Mouse (Mus musculus) bone marrow macrophage, adult 2 months (primary cell): Measurements from ENCODE around the gene Gabarap. TPM values are rescaled to one million over a fixed set of nuclear protein-coding genes. Genes with fewer than 3 reads are reported as not detected.
"Not testable (repeated sequence)": the region's sequence is repeated elsewhere in the genome, so short reads cannot be mapped to it uniquely, and the experiment has no call there.

Experiments
- H3K27ac ChIP-seq: 2 replicates; pipeline ENCODE4 v1.5.1; 2012; ENCODE audit warnings: low read depth, low read length; ENCODE audit not compliant: insufficient read depth
- H3K4me1 ChIP-seq: 2 replicates; pipeline ENCODE4 v1.6.1; 2012; ENCODE audit warnings: low read length; ENCODE audit not compliant: control insufficient read depth, insufficient read depth
- H3K4me3 ChIP-seq: 2 replicates; pipeline ENCODE4 v1.5.1; 2012; ENCODE audit warnings: mild to moderate bottlenecking, low read length, moderate library complexity; ENCODE audit not compliant: insufficient read depth
- CTCF ChIP-seq: IDR thresholded peaks from 2 replicates; pipeline ENCODE4 v1.5.1; 2012; ENCODE audit warnings: low read depth, mild to moderate bottlenecking, low read length, moderate library complexity
- POLR2A ChIP-seq: IDR thresholded peaks from 2 replicates; pipeline ENCODE4 v1.6.1; 2012; ENCODE audit warnings: mild to moderate bottlenecking, low read depth, low read length, borderline replicate concordance
- polyA plus RNA-seq: library from polyadenylated mRNA; stranded (reverse); fragments of >200 nt; gene quantifications from 2 replicates; pipeline ENCODE4 v1.2.4, GENCODE M21; 2012; ENCODE audit not compliant: missing spikeins, insufficient read depth, insufficient read length

Gene Gabarap
- polyA plus RNA-seq, 1 experiment: 1,001 TPM

DNA sequence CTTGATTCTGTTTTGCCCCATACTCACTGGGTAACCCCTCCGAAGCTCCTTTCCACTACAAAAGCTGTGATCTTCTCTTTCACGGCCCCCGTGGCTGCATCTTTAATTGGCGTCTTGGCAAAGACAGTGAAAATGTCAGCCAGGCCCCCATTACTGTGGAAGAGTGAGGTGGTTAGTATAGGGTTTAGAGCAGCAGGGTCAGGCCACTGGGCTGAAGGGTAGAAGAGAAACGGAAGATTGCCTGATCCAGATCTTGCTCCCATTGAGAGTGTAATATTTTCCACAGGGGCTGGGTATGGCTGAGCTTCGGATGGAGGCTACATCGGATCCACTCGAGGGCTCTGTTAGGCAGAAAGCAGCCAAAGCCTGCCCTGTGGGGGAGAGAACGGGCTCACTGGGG is 22.0 kb downstream of the Gabarap start:
- TF ChIP-seq CTCF (no peak), POLR2A (no peak)
- H3K4me3 ChIP-seq: no peak overlapping the region
- H3K4me1 ChIP-seq: peaks cover 7% of the 10 kb centered on the region
- no peak overlapping the region for H3K27ac ChIP-seq

DNA sequence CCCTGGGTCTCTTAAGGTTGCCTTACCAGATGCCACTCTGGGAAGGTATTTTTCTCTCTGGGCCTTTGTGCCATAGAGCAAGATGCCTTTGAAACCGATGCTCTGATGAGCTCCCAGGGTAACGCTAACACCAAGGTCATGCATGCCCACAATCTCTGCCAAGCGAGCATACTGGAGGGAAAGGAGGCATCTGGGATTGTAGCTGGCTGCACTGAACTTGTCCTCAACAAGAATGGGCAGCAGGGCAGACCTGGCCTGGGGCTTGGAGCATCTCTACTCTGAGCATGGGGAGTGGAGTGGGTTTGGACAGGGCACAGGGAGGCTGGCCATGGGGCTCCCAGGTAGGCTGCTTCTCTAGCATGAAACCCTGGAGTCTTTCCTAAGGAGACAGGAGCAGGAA is 22.5 kb downstream of the Gabarap start:
- Histone ChIP-seq H3K27ac (no peak overlapping the region), H3K4me3 (no peak overlapping the region), H3K4me1 (peaks cover 9% of the 10 kb centered on the region)
- no peak for TF ChIP-seq CTCF

DNA sequence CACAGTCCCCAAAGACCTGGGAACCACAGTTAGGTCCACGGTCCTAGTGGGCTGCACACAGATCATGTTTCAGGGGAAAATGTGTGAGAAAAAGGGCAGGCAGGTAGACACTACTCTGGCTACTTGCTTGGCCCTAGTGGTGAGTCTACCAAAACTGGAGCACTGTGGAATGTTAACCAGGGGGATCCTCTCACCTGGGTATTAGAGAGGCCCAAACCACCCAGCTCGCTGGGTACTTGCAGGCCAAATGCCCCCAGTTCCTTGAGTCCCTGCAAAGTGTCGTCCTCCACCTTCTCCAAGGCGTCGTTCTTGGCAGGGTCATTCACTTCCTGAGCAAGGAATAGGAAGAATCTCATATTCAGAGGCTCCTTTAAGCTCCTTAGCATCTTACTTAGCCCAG is 23.1 kb downstream of the Gabarap start:
- no peak for TF ChIP-seq POLR2A
- TF ChIP-seq CTCF: no peak
- Histone ChIP-seq H3K4me1 (peaks cover 14% of the 10 kb centered on the region), H3K27ac (no peak overlapping the region), H3K4me3 (no peak overlapping the region)

DNA sequence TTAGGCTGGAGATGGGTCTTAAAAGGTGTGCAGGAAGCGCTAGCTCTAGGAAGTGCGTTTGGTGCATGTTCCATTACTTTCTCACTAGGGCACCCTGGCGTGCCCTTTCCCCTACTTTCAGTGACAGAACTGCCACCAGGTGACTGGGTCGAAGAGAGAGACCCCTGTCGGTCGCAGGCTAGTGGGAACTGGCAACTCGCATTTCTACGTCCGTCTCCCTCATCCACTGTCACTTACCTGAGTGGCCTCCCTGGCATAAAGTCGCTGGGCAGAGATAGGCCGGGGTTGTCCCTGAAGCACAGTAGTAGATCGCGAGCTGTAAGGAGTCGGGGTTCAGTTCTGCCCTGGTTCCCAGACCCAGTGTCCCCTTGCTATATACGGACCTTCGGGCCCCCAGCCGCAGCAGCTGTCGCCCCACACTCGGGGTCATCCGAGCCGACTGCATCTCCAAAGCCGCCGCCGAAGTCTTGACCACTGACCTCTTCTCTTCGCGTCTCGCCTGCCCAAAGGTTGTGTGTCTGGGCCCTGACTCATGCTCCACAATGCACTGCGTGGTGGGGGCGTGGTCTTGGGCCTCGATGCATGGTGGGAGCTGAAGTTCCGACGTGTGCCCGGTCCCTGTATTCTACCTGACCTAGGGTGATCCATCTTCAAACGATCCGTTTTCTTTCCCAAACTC is 24.1 kb downstream of the Gabarap start, which contains the start of gene Acadvl:
TSS of gene Acadvl (minus strand) at position 532 of the 679 bp plus-strand sequence.
- TF ChIP-seq CTCF: 0 out of 2 replicates have a peak, but pooled peaks have one; percentile 26
- TF ChIP-seq POLR2A: no peak; the same call in 1 of the 2 replicates
- Histone ChIP-seq H3K4me3 (peak within 1 kb of the TSS; percentile 72), H3K27ac (peak within 1 kb of the TSS; percentile 27), H3K4me1 (peaks cover 19% of the 10 kb centered on the region)

DNA sequence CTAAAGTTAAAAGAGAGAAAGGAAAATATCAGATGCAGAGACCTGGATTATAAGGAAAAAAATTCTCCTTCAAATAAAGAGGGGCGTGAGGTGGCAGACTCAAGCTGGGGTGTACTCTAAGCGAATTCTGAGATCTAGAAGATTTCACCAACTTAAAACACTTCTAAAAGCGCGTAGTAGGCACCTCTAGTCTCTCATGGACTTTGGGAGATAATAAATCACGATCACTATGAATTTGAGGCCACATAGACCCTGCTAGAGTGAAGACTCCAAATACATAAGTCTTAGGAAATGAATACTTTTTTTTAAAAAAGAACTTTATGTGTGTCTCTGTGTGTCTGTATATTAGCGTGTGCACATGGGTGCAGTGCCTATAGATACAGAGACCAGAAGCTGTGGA is 24.7 kb downstream of the Gabarap start:
- no peak overlapping the region for H3K27ac ChIP-seq
- no peak for TF ChIP-seq CTCF
- no peak for TF ChIP-seq POLR2A
- peaks cover 24% of the 10 kb centered on the region for H3K4me1 ChIP-seq
- no peak overlapping the region for H3K4me3 ChIP-seq

DNA sequence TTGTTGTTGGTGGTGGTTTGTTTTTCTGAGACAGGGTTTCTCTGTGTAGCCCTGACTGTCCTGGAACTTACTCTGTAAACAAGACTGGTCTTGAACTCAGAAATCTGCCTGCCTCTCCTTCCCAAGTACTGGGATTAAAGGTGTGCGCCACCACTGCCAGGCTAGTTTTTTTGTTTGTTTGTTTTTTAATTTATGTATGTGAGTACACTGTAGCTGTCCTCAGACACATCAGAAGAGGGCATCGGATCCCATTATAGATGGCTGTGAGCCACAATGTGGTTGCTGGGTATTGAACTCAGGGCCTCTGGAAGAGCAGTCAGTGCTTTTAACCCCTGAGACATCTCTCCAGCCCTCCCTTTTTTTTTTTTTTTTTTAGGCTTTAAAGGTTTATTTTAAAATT is 25.2 kb downstream of the Gabarap start:
- H3K4me1 ChIP-seq: peaks cover 24% of the 10 kb centered on the region
- H3K27ac ChIP-seq, H3K4me3 ChIP-seq: not testable (repeated sequence)

DNA sequence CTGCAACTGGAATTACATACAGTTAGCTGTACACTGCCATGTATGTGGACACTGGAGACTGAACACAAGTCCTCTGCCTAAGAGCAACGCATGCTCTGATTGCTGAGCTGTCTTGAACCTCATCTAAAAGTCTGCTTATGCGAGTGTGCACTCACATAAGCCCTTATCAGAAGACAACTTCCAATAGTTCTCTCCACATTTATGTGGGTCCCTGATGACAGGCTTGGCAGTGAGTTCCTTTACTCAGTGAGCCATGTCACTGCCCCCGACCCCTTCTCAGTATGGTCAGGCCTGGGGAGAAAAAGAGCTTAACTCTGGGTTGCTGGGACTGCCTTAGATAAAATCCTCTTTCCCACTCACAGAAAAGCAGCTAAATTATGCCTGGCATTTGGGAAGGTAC is 25.7 kb downstream of the Gabarap start, which contains the start of gene Dlg4:
TSS of gene Dlg4 (plus strand) at position 274 of the 400 bp plus-strand sequence.
- Histone ChIP-seq H3K27ac (no peak within 1 kb of the TSS), H3K4me1 (peaks cover 24% of the 10 kb centered on the region), H3K4me3 (no peak within 1 kb of the TSS)
- TF ChIP-seq CTCF (no peak), POLR2A (no peak)

DNA sequence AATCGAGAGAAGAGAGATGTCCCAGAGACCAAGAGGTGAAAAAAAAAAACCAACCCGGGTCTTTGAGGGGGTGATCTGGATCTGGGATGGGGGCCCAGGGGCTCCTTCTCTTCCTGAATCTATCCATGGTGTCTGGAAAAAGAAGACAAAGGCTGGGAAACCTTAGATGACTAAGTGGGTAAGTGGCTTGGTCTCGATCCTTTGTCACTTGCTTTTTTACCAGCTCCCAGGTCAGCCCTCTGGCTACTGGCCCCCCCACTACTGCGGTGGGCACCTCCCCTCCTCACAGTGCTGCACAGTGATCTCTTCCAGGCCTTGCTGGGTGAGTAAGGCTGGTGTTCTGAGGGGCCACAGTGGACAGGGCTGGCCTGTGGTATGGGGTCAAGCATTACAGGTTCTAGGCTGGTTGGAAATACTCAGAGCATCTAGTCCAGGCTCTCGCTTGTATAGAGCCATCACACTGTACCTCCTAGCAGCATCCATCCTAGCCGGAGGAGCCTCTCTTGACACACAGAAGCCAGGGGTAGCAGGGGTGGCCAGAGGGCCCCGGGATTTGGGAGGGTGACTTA is 26.3 kb downstream of the Gabarap start:
- peaks cover 24% of the 10 kb centered on the region for H3K4me1 ChIP-seq
- no peak overlapping the region for H3K27ac ChIP-seq
- H3K4me3 ChIP-seq: no peak overlapping the region
- TF ChIP-seq CTCF (no peak), POLR2A (no peak)

DNA sequence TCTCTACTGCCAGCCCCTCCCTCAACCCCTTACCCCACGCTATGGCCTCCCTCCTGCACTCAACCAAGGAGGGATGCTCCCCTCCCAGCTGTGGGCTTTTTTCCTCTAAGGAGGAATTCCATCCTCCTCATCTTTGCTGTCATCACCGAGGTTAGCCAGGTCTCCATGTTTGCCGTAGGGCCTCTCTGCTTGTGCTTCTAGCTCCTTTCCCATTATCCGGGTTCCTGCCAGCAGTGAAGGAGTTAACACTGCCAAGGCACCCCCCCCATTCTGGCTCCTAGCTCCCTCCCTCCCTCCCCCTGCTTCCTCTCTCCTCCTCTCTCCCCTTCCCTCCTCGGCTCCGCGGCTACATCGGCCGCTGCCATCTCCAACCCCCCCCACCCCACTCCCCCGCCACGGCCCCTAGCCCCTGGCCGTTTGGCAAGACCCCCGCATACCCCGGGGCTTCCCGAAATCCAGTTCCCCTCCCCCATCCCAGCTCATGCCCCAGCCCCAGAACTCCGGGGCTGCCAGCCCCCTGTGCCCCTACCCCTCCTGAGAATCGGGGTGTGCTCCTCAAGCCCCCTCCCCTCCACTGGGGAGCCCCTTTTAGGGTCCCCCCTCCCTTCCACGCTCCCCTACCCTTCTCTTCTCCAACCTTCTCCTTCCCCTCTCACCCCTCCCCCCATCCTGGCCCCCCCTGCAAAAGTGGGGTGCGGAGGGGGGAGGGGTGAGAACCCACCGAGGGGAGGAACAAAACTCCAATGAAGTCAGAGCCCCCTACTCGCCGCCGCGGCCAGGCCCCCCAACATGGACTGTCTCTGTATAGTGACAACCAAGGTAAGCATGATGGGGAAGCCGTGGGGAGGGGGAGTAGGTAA is 27.4 kb downstream of the Gabarap start:
- Histone ChIP-seq H3K27ac (no peak overlapping the region), H3K4me3 (peak overlapping the region; percentile 51), H3K4me1 (peaks cover 24% of the 10 kb centered on the region)
- TF ChIP-seq CTCF: no peak
- no peak for TF ChIP-seq POLR2A
